Mouse (Mus musculus) limb, embryonic 11.5 days (tissue): ENCODE measurements at regions not wholly inside any gene's neighbourhood (a gene's known extent, or its start where the extent isn't known, plus 50 kb on each side); places are given as distances from the start of the nearest gene placed in this dataset.

Experiments used
- ATAC-seq: fragments of 200-750 bp; cut with Nextera tagmentation; 2 replicates; pipeline ENCODE4 v1.8.0; 2017; ENCODE audit warnings: low read depth; ENCODE audit not compliant: insufficient number of reproducible peaks, low FRiP score, low TSS enrichment
- DNase-seq: peaks from one replicate; pipeline ENCODE4 v3.0.0-alpha.2; 2015; ENCODE audit warnings: low spot score
- H3K27ac ChIP-seq: fragments of 300-500 bp; sonication (generic); replicated peaks from 2 replicates; pipeline ENCODE4 v1.5.1; 2014; ENCODE audit warnings: low read depth, mild to moderate bottlenecking, low read length
- H3K27me3 ChIP-seq: fragments of 300-500 bp; sonication (generic); 2 replicates; pipeline ENCODE4 v1.6.1; 2014; ENCODE audit warnings: mild to moderate bottlenecking, low read length, mixed read lengths; ENCODE audit not compliant: control insufficient read depth, insufficient read depth
- H3K36me3 ChIP-seq: fragments of 300-500 bp; sonication (generic); 2 replicates; pipeline ENCODE4 v1.6.1; 2014; ENCODE audit warnings: mild to moderate bottlenecking, low read length, moderate library complexity, mixed read lengths; ENCODE audit not compliant: control insufficient read depth, insufficient read depth
- H3K4me1 ChIP-seq: fragments of 300-500 bp; sonication (generic); 2 replicates; pipeline ENCODE4 v1.6.1; 2014; ENCODE audit warnings: low read length, mixed read lengths; ENCODE audit not compliant: control insufficient read depth, insufficient read depth
- H3K4me2 ChIP-seq: fragments of 300-500 bp; sonication (generic); 2 replicates; pipeline ENCODE4 v1.6.1; 2014; ENCODE audit warnings: low read depth, mild to moderate bottlenecking, moderate library complexity; ENCODE audit not compliant: severe bottlenecking
- H3K4me3 ChIP-seq: fragments of 300-500 bp; sonication (generic); 2 replicates; pipeline ENCODE4 v1.5.1; 2014; ENCODE audit warnings: low read depth, low read length
- H3K9ac ChIP-seq: fragments of 300-500 bp; sonication (generic); 2 replicates; pipeline ENCODE4 v1.6.1; 2014; ENCODE audit warnings: mild to moderate bottlenecking, low read length
- H3K9me3 ChIP-seq: fragments of 300-500 bp; sonication (generic); 2 replicates; pipeline ENCODE4 v1.6.1; 2016; ENCODE audit warnings: low read length; ENCODE audit not compliant: control insufficient read depth
- WGBS: fragments of 180-500 bp; shearing (Covaris S2); extraction: QIAGEN DNeasy Blood & Tissue Kit; methylation state at CpG from one replicate; pipeline ENCODE4 v1.1.7; 2014; 5-methylcytosine and 5-hydroxymethylcytosine counted together

- H3K4me1 ChIP-seq = no peaks in the 10 kb centered on the region
- no peak for DNase-seq
- no peak overlapping the region for H3K9ac ChIP-seq
- 87% methylated on average over 3 of the region's 3 CpGs for WGBS
- H3K27ac ChIP-seq = no peak overlapping the region
- H3K9me3 ChIP-seq = no peaks in the 10 kb centered on the region
- H3K4me2 ChIP-seq = no peak overlapping the region
- H3K27me3 ChIP-seq = no peaks in the 10 kb centered on the region
- no peak overlapping the region for H3K4me3 ChIP-seq
- ATAC-seq = no peak
- H3K36me3 ChIP-seq = no peaks in the 10 kb centered on the region
Observed at GRCm38 (mm10) chr13:85459387-85459786, 170.5 kb upstream of the Rasa1 start.

GRCm38 (mm10) chr13:85458611-85459010, 169.7 kb upstream of the Rasa1 start:
- Histone ChIP-seq H3K9ac (no peak overlapping the region), H3K36me3 (no peaks in the 10 kb centered on the region), H3K27ac (no peak overlapping the region), H3K27me3 (no peaks in the 10 kb centered on the region), H3K9me3 (no peaks in the 10 kb centered on the region), H3K4me1 (no peaks in the 10 kb centered on the region), H3K4me3 (no peak overlapping the region), H3K4me2 (no peak overlapping the region)
- DNase-seq = no peak
- no peak for ATAC-seq

GRCm38 (mm10) chr13:85439581-85439980, 150.7 kb upstream of the Rasa1 start:
- Histone ChIP-seq H3K27me3 (no peaks in the 10 kb centered on the region), H3K9me3 (no peaks in the 10 kb centered on the region), H3K27ac (no peak overlapping the region), H3K36me3 (no peaks in the 10 kb centered on the region), H3K4me1 (no peaks in the 10 kb centered on the region), H3K4me3 (no peak overlapping the region), H3K9ac (no peak overlapping the region), H3K4me2 (no peak overlapping the region)
- no peak for DNase-seq
- WGBS = 100% methylated on average over 1 of the region's 1 CpGs
- ATAC-seq = no peak

GRCm38 (mm10) chr13:85437875-85438274, 148.9 kb upstream of the Rasa1 start:
- DNase-seq (no peak), ATAC-seq (no peak)
- no peak overlapping the region for H3K27ac ChIP-seq
- no peak overlapping the region for H3K4me2 ChIP-seq
- H3K9me3 ChIP-seq = no peaks in the 10 kb centered on the region
- H3K9ac ChIP-seq = no peak overlapping the region
- no peaks in the 10 kb centered on the region for H3K36me3 ChIP-seq
- H3K27me3 ChIP-seq = no peaks in the 10 kb centered on the region
- no peak overlapping the region for H3K4me3 ChIP-seq
- H3K4me1 ChIP-seq = no peaks in the 10 kb centered on the region

- H3K27ac ChIP-seq = no peak overlapping the region
- H3K27me3 ChIP-seq = no peaks in the 10 kb centered on the region
- H3K4me1 ChIP-seq = no peaks in the 10 kb centered on the region
- H3K36me3 ChIP-seq = no peaks in the 10 kb centered on the region
- no peak overlapping the region for H3K9ac ChIP-seq
- 87% methylated on average over 4 of the region's 4 CpGs for WGBS
- H3K9me3 ChIP-seq = no peaks in the 10 kb centered on the region
- no peak overlapping the region for H3K4me3 ChIP-seq
- no peak for DNase-seq
- ATAC-seq = no peak
- no peak overlapping the region for H3K4me2 ChIP-seq
Observed at GRCm38 (mm10) chr13:85437009-85437408, 148.1 kb upstream of the Rasa1 start.

- Histone ChIP-seq H3K4me3 (no peak overlapping the region), H3K9me3 (no peaks in the 10 kb centered on the region), H3K4me2 (no peak overlapping the region), H3K4me1 (no peaks in the 10 kb centered on the region), H3K36me3 (no peaks in the 10 kb centered on the region), H3K27me3 (no peaks in the 10 kb centered on the region), H3K27ac (no peak overlapping the region), H3K9ac (no peak overlapping the region)
- 100% methylated on average over 1 of the region's 1 CpGs for WGBS
- DNase-seq = no peak
- no peak for ATAC-seq
Observed at GRCm38 (mm10) chr13:85436254-85436653, 147.3 kb upstream of the Rasa1 start.

- DNase-seq (no peak), ATAC-seq (no peak)
- WGBS = 84% methylated on average over 2 of the region's 2 CpGs
- H3K4me3 ChIP-seq = no peak overlapping the region
- no peak overlapping the region for H3K27ac ChIP-seq
- no peaks in the 10 kb centered on the region for H3K9me3 ChIP-seq
- H3K36me3 ChIP-seq = no peaks in the 10 kb centered on the region
- H3K9ac ChIP-seq = no peak overlapping the region
- H3K4me2 ChIP-seq = no peak overlapping the region
- H3K4me1 ChIP-seq = no peaks in the 10 kb centered on the region
- no peaks in the 10 kb centered on the region for H3K27me3 ChIP-seq
Observed at GRCm38 (mm10) chr13:85430821-85431220, 141.9 kb upstream of the Rasa1 start.

- H3K27me3 ChIP-seq = no peaks in the 10 kb centered on the region
- no peak overlapping the region for H3K9ac ChIP-seq
- 74% methylated on average over 3 of the region's 3 CpGs for WGBS
- no peak for DNase-seq
- no peaks in the 10 kb centered on the region for H3K36me3 ChIP-seq
- no peak overlapping the region for H3K27ac ChIP-seq
- no peak overlapping the region for H3K4me2 ChIP-seq
- H3K4me1 ChIP-seq = no peaks in the 10 kb centered on the region
- no peak overlapping the region for H3K4me3 ChIP-seq
- H3K9me3 ChIP-seq = no peaks in the 10 kb centered on the region
- ATAC-seq = 0 out of 2 replicates have a peak, but pooled peaks have one; percentile 23
Observed at GRCm38 (mm10) chr13:85430040-85430439, 141.1 kb upstream of the Rasa1 start.

- Histone ChIP-seq H3K36me3 (no peaks in the 10 kb centered on the region), H3K4me3 (no peak overlapping the region), H3K9ac (no peak overlapping the region), H3K4me1 (no peaks in the 10 kb centered on the region), H3K27ac (no peak overlapping the region), H3K9me3 (no peaks in the 10 kb centered on the region), H3K27me3 (no peaks in the 10 kb centered on the region), H3K4me2 (no peak overlapping the region)
- no peak for ATAC-seq
- DNase-seq = no peak
- WGBS = 86% methylated on average over 1 of the region's 1 CpGs
Observed at GRCm38 (mm10) chr13:85418671-85419070, 129.7 kb upstream of the Rasa1 start.
